ENCODE assay signal across 8 mouse cellular contexts in the genomic region with DNA sequence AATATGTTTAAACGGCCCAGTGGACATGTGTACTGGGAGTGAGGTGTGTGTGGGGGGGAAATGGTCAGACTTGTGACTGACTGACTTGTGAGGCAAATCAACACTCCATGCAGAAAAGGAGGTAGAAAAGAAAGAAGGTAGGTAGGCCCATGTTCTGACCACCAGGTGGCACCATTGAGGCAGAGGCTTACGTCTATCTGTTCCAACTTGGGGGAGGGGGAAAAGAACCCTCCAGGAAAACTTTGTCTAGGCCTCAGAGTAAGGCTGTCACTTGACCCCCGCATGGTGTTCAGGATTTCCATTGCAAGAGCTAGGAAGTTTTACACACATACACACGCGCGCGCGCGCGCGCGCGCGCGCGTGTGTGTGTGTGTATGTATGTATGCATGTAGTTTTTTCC. TPM values are rescaled to one million over a fixed set of nuclear protein-coding genes. Genes with fewer than 3 reads are reported as not detected.
DNase-seq lines count a peak whose midpoint lies in the region; ATAC-seq and TF ChIP-seq lines count a peak whose summit lies in the region.

No protein-coding gene starts in this region.

- H3K27ac ChIP-seq in forebrain, postnatal 0 days (ENCODE audit: low read depth, low read length), result no peak overlapping the region
- no peak overlapping the region for H3K27ac ChIP-seq in lung, postnatal 0 days (ENCODE audit: low read length)

- peak overlapping the region; percentile 64 for H3K4me2 ChIP-seq in forebrain, postnatal 0 days (ENCODE audit: low read depth)
- H3K4me2 ChIP-seq in lung, postnatal 0 days (replicated peaks; ENCODE audit: low read depth, low read length), result peak overlapping the region; percentile 94

- no peaks in the 10 kb centered on the region for H3K36me3 ChIP-seq in forebrain, postnatal 0 days (ENCODE audit: insufficient read depth)
- H3K36me3 ChIP-seq in lung, postnatal 0 days (ENCODE audit: insufficient read depth, low read length), result no peaks in the 10 kb centered on the region

- peak; percentile 94 for TF ChIP-seq CTCF in forebrain, postnatal 0 days (IDR thresholded peaks at IDR 0.05; ENCODE audit: low read depth)
- TF ChIP-seq CTCF in lung, postnatal 0 days (IDR thresholded peaks at IDR 0.05), result peak; percentile 95

- TF ChIP-seq EP300 in lung, postnatal 0 days (IDR thresholded peaks at IDR 0.05), result no peak

- peak; percentile 77 for DNase-seq in MN1 (ENCODE audit: low spot score)
- DNase-seq in cerebellum, adult 18-20 months, result peak; percentile 68 to 75
- peak; percentile 89 for DNase-seq in forebrain, postnatal 0 days
- peak; percentile 64 for DNase-seq in layer of hippocampus, adult 9-11 months
- DNase-seq in lung, postnatal 0 days (ENCODE audit: low spot score), result peak; percentile 91
- peak; percentile 47 for DNase-seq in retina, adult 2 months (ENCODE audit: low read depth, low spot score)
- DNase-seq in thymus, postnatal 25 days, result peak; percentile 79

- WGBS in forebrain, postnatal 0 days, result 17% methylated on average over 16 of the region's 16 CpGs
- WGBS in lung, postnatal 0 days, result 8% methylated on average over 16 of the region's 16 CpGs

- H3K27me3 ChIP-seq in forebrain, postnatal 0 days (ENCODE audit: insufficient read depth, low read length), result no peaks in the 10 kb centered on the region
- no peaks in the 10 kb centered on the region for H3K27me3 ChIP-seq in lung, postnatal 0 days (replicated peaks; ENCODE audit: insufficient read depth, low read length)

- peaks cover 11% of the 10 kb centered on the region; the same call in 1 of the 2 replicates for H3K4me1 ChIP-seq in forebrain, postnatal 0 days (ENCODE audit: insufficient read depth)
- H3K4me1 ChIP-seq in lung, postnatal 0 days (ENCODE audit: insufficient read depth, low read depth, low read length), result no peaks in the 10 kb centered on the region

- peak; percentile 14; the same call in 1 of the 2 replicates for ATAC-seq in forebrain, postnatal 0 days
- ATAC-seq in hematopoietic stem cell, adult 5-6 weeks (replicated peaks in 1 of 2; ENCODE audit: insufficient read depth in 1 of 2, low FRiP score in 2 of 2, low TSS enrichment in 1 of 2, low read depth in 1 of 2, poor library complexity in 2 of 2, severe bottlenecking in 2 of 2), result peak; percentile 57 to 71
- ATAC-seq in lung, postnatal 0 days, result peak; percentile 28

- no peaks in the 10 kb centered on the region for H3K9me3 ChIP-seq in forebrain, postnatal 0 days (ENCODE audit: low read length)
- no peaks in the 10 kb centered on the region for H3K9me3 ChIP-seq in lung, postnatal 0 days (ENCODE audit: low read length)

- peak overlapping the region; percentile 95 for H3K4me3 ChIP-seq in forebrain, postnatal 0 days (ENCODE audit: low read depth, low read length)
- peak overlapping the region; percentile 84 for H3K4me3 ChIP-seq in lung, postnatal 0 days (ENCODE audit: low read depth, low read length)

- no peak overlapping the region for H3K9ac ChIP-seq in forebrain, postnatal 0 days
- no peak overlapping the region for H3K9ac ChIP-seq in lung, postnatal 0 days (replicated peaks; ENCODE audit: low read depth)

RNA-seq across cellular contexts. Expression of a gene that starts 1.8 kb away (rescaled TPM):
- 99.9 and 101 TPM in 2 replicates for total RNA-seq in forebrain, postnatal 0 days (2014; rRNA removed)
- polyA plus RNA-seq in forebrain, postnatal 0 days (2015; fragmentation: Nextera tagmentation; extraction: Ambion mirVana), result 19.8 and 26.8 TPM in 2 replicates
- total RNA-seq in hematopoietic stem cell, adult 5-6 weeks (2017), result 27.8 and 31.7 TPM in 2 replicates
- 13.2 and 13.7 TPM in 2 replicates for polyA plus RNA-seq in lung, postnatal 0 days (2015; fragmentation: Nextera tagmentation; extraction: Ambion mirVana)

RNA-seq across cellular contexts. Expression of a gene that starts 54.7 kb away (rescaled TPM):
- total RNA-seq in forebrain, postnatal 0 days (2014; rRNA removed), result not detected in 2 replicates
- polyA plus RNA-seq in forebrain, postnatal 0 days (2015; fragmentation: Nextera tagmentation; extraction: Ambion mirVana), result not detected in 2 replicates
- total RNA-seq in hematopoietic stem cell, adult 5-6 weeks (2017), result not detected in 2 replicates
- not detected in 2 replicates for polyA plus RNA-seq in lung, postnatal 0 days (2015; fragmentation: Nextera tagmentation; extraction: Ambion mirVana)

Comparison
In these comparisons a context has a peak if more than half of its experiments do, and no peak if none do; other contexts are left out.
1. ATAC-seq: peak in every context shown above with its lines; median percentile 64 in hematopoietic stem cell, adult 5-6 weeks; 28 in lung, postnatal 0 days; 14 in forebrain, postnatal 0 days.